Mouse (Mus musculus) liver, embryonic 14.5 days (tissue): ENCODE measurements around the gene Pip5k1c. TPM values are rescaled to one million over a fixed set of nuclear protein-coding genes. Genes with fewer than 3 reads are reported as not detected.

Experiments used
- ATAC-seq: fragments of 200-750 bp; cut with Nextera tagmentation; 2 replicates; pipeline ENCODE4 v1.8.0; 2017; ENCODE audit warnings: moderate number of reproducible peaks, mild to moderate bottlenecking, moderate library complexity; ENCODE audit not compliant: insufficient read depth
- DNase-seq, 3 experiments: peaks; one replicate each; pipeline ENCODE4 v3.0.0-alpha.2; 2012 to 2013; ENCODE audit warnings: low read depth in 3 of 3, low spot score in 3 of 3
- H3K27ac ChIP-seq: fragments of 300-500 bp; sonication (generic); 2 replicates; pipeline ENCODE4 v1.5.1; 2014; ENCODE audit warnings: moderate library complexity, mild to moderate bottlenecking, control low read depth, inconsistent platforms
- H3K27me3 ChIP-seq: fragments of 300-500 bp; sonication (generic); 2 replicates; pipeline ENCODE4 v1.6.1; 2014; ENCODE audit warnings: mild to moderate bottlenecking, low read length, moderate library complexity; ENCODE audit not compliant: control insufficient read depth, insufficient read depth
- H3K36me3 ChIP-seq: fragments of 300-500 bp; sonication (generic); replicated peaks from 2 replicates; pipeline ENCODE4 v1.6.1; 2014; ENCODE audit warnings: low read depth; ENCODE audit not compliant: control insufficient read depth, insufficient read depth
- H3K4me1 ChIP-seq, 2 experiments: fragments of 200-500 bp in 1 of 2; fragments of 300-500 bp in 1 of 2; sonication (generic) in 1 of 2; replicated peaks; 2 replicates each; pipeline ENCODE4 v1.6.1; 2012 to 2014; ENCODE audit warnings: antibody characterized with exemption in 1 of 2, inconsistent platforms in 1 of 2, low read length in 1 of 2; ENCODE audit not compliant: control insufficient read depth in 2 of 2, insufficient read depth in 2 of 2
- H3K4me2 ChIP-seq: fragments of 300-500 bp; sonication (generic); 2 replicates; pipeline ENCODE4 v1.6.1; 2014; ENCODE audit warnings: low read depth, mild to moderate bottlenecking, control low read depth, moderate library complexity
- H3K4me3 ChIP-seq, 2 experiments: fragments of 200-500 bp in 1 of 2; fragments of 300-500 bp in 1 of 2; sonication (generic) in 1 of 2; 2 replicates each; pipeline ENCODE4 v1.5.1; 2012 to 2014; ENCODE audit warnings: low read depth in 2 of 2, low read length in 2 of 2, mild to moderate bottlenecking in 2 of 2, control low read depth in 1 of 2, inconsistent platforms in 1 of 2, moderate library complexity in 1 of 2; ENCODE audit not compliant: insufficient read depth in 1 of 2
- H3K9ac ChIP-seq: fragments of 300-500 bp; sonication (generic); replicated peaks from 2 replicates; pipeline ENCODE4 v1.6.1; 2014; ENCODE audit warnings: mild to moderate bottlenecking, control low read depth, moderate library complexity
- H3K9me3 ChIP-seq: fragments of 300-500 bp; sonication (generic); 2 replicates; pipeline ENCODE4 v1.6.1; 2016; ENCODE audit warnings: low read length, mixed read lengths; ENCODE audit not compliant: control insufficient read depth
- CTCF ChIP-seq: IDR thresholded peaks from 2 replicates; pipeline ENCODE4 v1.5.1; 2016; ENCODE audit warnings: antibody characterized with exemption, low read depth, control low read depth
- EP300 ChIP-seq: IDR thresholded peaks from 2 replicates; pipeline ENCODE4 v1.6.1; 2016; ENCODE audit warnings: antibody characterized with exemption, low read depth
- WGBS: fragments of 180-500 bp; shearing (Covaris S2); extraction: QIAGEN DNeasy Blood & Tissue Kit; methylation state at CpG from one replicate; pipeline ENCODE4 v1.1.7; 2014; ENCODE audit not compliant: insufficient replicate concordance; 5-methylcytosine and 5-hydroxymethylcytosine counted together
- polyA plus RNA-seq, 2 experiments: library from polyadenylated mRNA; depleted of rRNA in 1 of 2; stranded (reverse) in 1 of 2; unstranded in 1 of 2; fragments of >200 nt; fragmentation: Nextera tagmentation in 1 of 2; extraction: Ambion mirVana in 1 of 2; gene quantifications; 2 replicates each; pipeline versions ENCODE4 v1.2.1 to v1.2.3; 2012 to 2014

Pip5k1c gene
- polyA plus RNA-seq, 2 experiments: 10.5 to 12.8 TPM

DNA sequence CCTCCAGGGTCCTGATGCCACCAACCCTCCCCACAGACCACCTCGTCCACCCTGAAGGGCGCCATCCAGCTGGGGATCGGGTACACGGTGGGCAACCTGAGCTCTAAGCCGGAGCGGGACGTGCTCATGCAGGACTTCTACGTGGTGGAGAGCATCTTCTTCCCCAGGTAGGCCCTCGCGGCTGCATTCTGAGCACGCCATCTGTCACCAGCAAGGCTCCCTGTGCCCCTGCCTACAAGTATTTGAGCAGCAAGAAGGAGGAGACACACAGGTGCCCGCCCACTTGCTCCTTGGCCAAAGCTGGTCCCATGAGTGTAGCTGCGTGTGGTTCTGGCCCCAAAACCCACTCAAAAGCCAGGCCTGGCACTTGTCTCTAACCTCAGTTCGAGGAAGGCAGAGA, 12.9 kb downstream of the Pip5k1c start:
- TF ChIP-seq EP300 (no peak), CTCF (no peak)
- 85% methylated on average over 14 of the region's 14 CpGs for WGBS
- peaks cover 19 to 25% of the 10 kb centered on the region in 2 experiments for H3K4me1 ChIP-seq
- H3K27me3 ChIP-seq: no peaks in the 10 kb centered on the region
- ATAC-seq (no peak), DNase-seq (no peak)
- no peak overlapping the region for H3K9ac ChIP-seq
- peaks cover 9% of the 10 kb centered on the region for H3K36me3 ChIP-seq
- no peak overlapping the region for H3K4me3 ChIP-seq
- no peaks in the 10 kb centered on the region for H3K9me3 ChIP-seq
- no peak overlapping the region for H3K4me2 ChIP-seq
- H3K27ac ChIP-seq: no peak overlapping the region

DNA sequence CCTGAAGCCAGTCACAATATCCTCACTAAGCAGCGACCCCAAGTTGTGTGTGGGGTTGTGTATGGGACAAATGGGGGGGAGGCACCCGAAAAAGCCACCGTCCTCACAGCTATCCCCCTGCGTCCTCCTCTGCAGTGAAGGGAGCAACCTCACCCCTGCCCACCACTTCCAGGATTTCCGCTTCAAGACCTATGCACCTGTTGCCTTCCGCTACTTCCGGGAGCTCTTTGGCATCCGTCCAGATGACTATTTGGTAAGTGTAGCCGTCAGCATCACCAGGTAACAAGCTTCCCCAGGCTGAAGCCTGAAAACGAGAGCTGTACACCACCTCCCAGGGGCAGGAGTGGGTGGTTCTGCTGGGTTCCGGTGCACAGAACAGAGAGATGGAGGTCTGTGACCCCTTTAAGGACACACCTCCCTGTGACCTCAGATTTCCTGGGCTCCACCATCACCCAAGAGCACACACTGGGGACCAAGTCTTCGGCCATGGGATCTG, 13.5 kb downstream of the Pip5k1c start:
- TF ChIP-seq CTCF: no peak
- TF ChIP-seq EP300: no peak
- Histone ChIP-seq H3K4me3 (no peak overlapping the region), H3K9ac (no peak overlapping the region), H3K9me3 (no peaks in the 10 kb centered on the region), H3K4me1 (peaks cover 19 to 24% of the 10 kb centered on the region in 2 experiments), H3K4me2 (no peak overlapping the region), H3K27me3 (no peaks in the 10 kb centered on the region), H3K27ac (no peak overlapping the region), H3K36me3 (peaks cover 10% of the 10 kb centered on the region)
- 85% methylated on average over 12 of the region's 12 CpGs for WGBS
- DNase-seq (no peak), ATAC-seq (no peak)

DNA sequence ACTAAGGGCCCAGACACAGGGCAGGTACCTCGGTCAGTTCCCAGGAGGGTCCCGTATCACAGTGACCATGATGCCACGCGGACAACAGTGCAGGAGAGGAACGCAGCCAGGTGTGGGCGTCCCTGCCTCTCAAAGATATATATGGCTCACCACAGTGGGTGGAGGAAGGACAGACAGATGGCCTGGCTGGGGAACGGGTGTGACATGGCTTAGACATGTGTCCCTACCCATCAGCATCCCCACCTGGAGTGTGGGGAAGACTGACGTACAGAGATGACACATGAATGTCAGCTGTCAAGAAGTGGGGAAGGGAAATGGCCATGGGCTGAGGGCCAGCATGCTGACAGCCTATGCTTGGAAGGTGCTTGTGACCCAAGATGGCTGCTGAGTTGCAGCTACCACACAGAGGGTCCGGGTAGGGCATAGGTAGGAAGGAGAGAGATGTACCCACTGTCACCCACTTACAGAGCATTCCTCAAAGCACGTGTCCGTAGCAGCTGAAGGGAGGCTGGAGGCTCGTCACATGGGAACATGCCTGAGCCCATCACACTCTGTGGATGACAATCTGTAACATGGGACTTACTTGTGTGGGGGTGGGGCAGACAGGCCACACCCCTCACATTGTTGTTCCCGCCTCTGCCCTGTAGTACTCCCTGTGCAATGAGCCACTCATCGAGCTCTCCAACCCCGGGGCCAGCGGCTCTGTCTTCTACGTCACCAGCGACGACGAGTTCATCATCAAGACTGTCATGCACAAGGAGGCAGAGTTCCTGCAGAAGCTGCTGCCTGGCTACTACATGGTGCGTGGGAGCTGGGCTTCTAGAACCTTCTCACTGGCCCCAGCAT, 14.3 kb downstream of the Pip5k1c start:
- no peaks in the 10 kb centered on the region for H3K27me3 ChIP-seq
- H3K4me3 ChIP-seq: no peak overlapping the region
- WGBS: 80% methylated on average over 21 of the region's 21 CpGs
- no peak overlapping the region for H3K4me2 ChIP-seq
- no peak overlapping the region for H3K27ac ChIP-seq
- no peaks in the 10 kb centered on the region for H3K9me3 ChIP-seq
- DNase-seq: no peak
- peaks cover 13% of the 10 kb centered on the region for H3K36me3 ChIP-seq
- H3K9ac ChIP-seq: no peak overlapping the region
- peaks cover 18 to 21% of the 10 kb centered on the region in 2 experiments for H3K4me1 ChIP-seq
- TF ChIP-seq EP300 (no peak), CTCF (no peak)
- no peak for ATAC-seq

DNA sequence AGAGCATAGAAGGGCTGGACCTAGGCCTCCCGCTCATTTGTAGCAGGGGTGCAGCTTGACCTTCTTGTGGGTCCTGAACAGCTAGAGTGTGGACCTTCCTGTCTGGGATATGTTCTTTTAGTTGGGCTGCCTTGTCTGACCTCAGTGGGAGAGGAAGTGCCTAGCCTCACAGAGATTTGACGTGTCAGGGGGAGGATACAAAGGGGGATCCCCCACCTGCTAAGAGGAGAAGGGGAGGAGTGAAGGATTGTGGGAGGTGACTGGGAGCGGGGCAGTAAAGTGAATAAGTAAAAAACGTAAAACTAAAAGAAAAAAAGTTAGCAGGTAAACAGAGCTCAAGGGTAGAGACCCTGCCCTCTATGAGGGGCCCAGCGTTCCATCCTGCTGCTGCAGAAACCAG, 16.8 kb downstream of the Pip5k1c start:
- no peak overlapping the region for H3K27ac ChIP-seq
- H3K9me3 ChIP-seq: no peaks in the 10 kb centered on the region
- H3K27me3 ChIP-seq: no peaks in the 10 kb centered on the region
- no peak for ATAC-seq
- WGBS: 81% methylated on average over 5 of the region's 5 CpGs
- H3K9ac ChIP-seq: no peak overlapping the region
- DNase-seq: no peak
- no peak overlapping the region for H3K4me3 ChIP-seq
- no peak overlapping the region for H3K4me2 ChIP-seq
- no peaks in the 10 kb centered on the region for H3K4me1 ChIP-seq
- no peak for TF ChIP-seq EP300
- no peak for TF ChIP-seq CTCF
- peaks cover 19% of the 10 kb centered on the region for H3K36me3 ChIP-seq

DNA sequence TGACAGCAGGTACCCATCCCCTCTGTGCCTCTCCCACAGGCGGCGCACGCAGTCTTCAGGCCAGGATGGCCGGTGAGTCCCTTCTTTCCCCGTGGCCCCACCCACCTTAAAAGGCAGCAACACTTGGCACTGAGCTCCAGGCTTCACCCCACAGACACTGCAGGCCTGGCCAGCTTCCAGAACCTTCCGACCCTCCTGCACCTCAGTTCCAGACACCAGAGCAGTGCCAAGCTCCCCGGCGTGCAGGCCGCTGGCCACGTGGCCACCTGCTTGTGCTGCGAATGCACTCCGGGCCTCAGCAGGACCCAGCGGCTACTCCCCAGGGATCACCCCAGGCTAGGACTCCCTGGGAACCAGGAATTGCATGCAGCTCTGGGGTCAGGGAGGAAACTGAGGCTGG, 20.8 kb downstream of the Pip5k1c start:
- Histone ChIP-seq H3K4me3 (no peak overlapping the region), H3K27me3 (no peaks in the 10 kb centered on the region), H3K36me3 (peaks cover 13% of the 10 kb centered on the region), H3K27ac (no peak overlapping the region), H3K9me3 (no peaks in the 10 kb centered on the region), H3K4me1 (peaks cover 1 to 4% of the 10 kb centered on the region in 2 experiments; a peak in 2 of 4 replicates), H3K4me2 (no peak overlapping the region), H3K9ac (no peak overlapping the region)
- ATAC-seq: no peak
- WGBS: 83% methylated on average over 13 of the region's 13 CpGs
- no peak for DNase-seq
- TF ChIP-seq EP300: no peak
- no peak for TF ChIP-seq CTCF
